Mouse (Mus musculus): ENCODE data around the gene Otp. TPM values are rescaled to one million over a fixed set of nuclear protein-coding genes. Genes with fewer than 3 reads are reported as not detected.
A peak's percentile ranks its signal among the peaks of the same experiment; 100 is the strongest.

Gene Otp
- polyA plus RNA-seq, 1 experiment: not detected

- peaks cover 3% of the 10 kb centered on the region; the same call in 1 of the 2 replicates for H3K4me1 ChIP-seq (ENCODE audit: control insufficient read depth, insufficient read depth, low read length)
- TF ChIP-seq POLR2A (IDR thresholded peaks at IDR 0.05; ENCODE audit: low read depth, low read length): no peak
- TF ChIP-seq CTCF (IDR thresholded peaks at IDR 0.05; ENCODE audit: borderline replicate concordance, insufficient read depth, low read length): no peak
- H3K4me3 ChIP-seq (ENCODE audit: insufficient read depth, low read length): no peak overlapping the region
- H3K27ac ChIP-seq (ENCODE audit: insufficient read depth, low read length): no peak overlapping the region
Observed at GRCm38 (mm10) chr13:94859256-94859655, 16.1 kb upstream of the Otp start.

- TF ChIP-seq CTCF (IDR thresholded peaks at IDR 0.05; ENCODE audit: borderline replicate concordance, insufficient read depth, low read length) (no peak), POLR2A (IDR thresholded peaks at IDR 0.05; ENCODE audit: low read depth, low read length) (no peak)
- H3K4me3 ChIP-seq (ENCODE audit: insufficient read depth, low read length): no peak overlapping the region
- H3K27ac ChIP-seq (ENCODE audit: insufficient read depth, low read length): no peak overlapping the region
- no peaks in the 10 kb centered on the region for H3K4me1 ChIP-seq (ENCODE audit: control insufficient read depth, insufficient read depth, low read length)
Observed at GRCm38 (mm10) chr13:94862491-94863230, 12.7 kb upstream of the Otp start.

- H3K27ac ChIP-seq (ENCODE audit: insufficient read depth, low read length): no peak overlapping the region
- no peak overlapping the region for H3K4me3 ChIP-seq (ENCODE audit: insufficient read depth, low read length)
- TF ChIP-seq POLR2A (IDR thresholded peaks at IDR 0.05; ENCODE audit: low read depth, low read length) (no peak), CTCF (IDR thresholded peaks at IDR 0.05; ENCODE audit: borderline replicate concordance, insufficient read depth, low read length) (no peak)
- H3K4me1 ChIP-seq (ENCODE audit: control insufficient read depth, insufficient read depth, low read length): no peaks in the 10 kb centered on the region
Observed at GRCm38 (mm10) chr13:94866906-94867305, 8.5 kb upstream of the Otp start.

GRCm38 (mm10) chr13:94867772-94868171, 7.6 kb upstream of the Otp start:
- no peaks in the 10 kb centered on the region for H3K4me1 ChIP-seq (ENCODE audit: control insufficient read depth, insufficient read depth, low read length)
- H3K4me3 ChIP-seq (ENCODE audit: insufficient read depth, low read length): no peak overlapping the region
- H3K27ac ChIP-seq (ENCODE audit: insufficient read depth, low read length): no peak overlapping the region
- TF ChIP-seq POLR2A (IDR thresholded peaks at IDR 0.05; ENCODE audit: low read depth, low read length) (no peak), CTCF (IDR thresholded peaks at IDR 0.05; ENCODE audit: borderline replicate concordance, insufficient read depth, low read length) (no peak)

- Histone ChIP-seq H3K27ac (ENCODE audit: insufficient read depth, low read length) (no peak overlapping the region), H3K4me3 (ENCODE audit: insufficient read depth, low read length) (0 out of 2 replicates have a peak overlapping the region, but pooled peaks have one; percentile 13), H3K4me1 (ENCODE audit: control insufficient read depth, insufficient read depth, low read length) (no peaks in the 10 kb centered on the region)
- TF ChIP-seq CTCF (IDR thresholded peaks at IDR 0.05; ENCODE audit: borderline replicate concordance, insufficient read depth, low read length): no peak
- no peak for TF ChIP-seq POLR2A (IDR thresholded peaks at IDR 0.05; ENCODE audit: low read depth, low read length)
Observed at GRCm38 (mm10) chr13:94868478-94868950, 6.9 kb upstream of the Otp start.

- Histone ChIP-seq H3K4me1 (ENCODE audit: control insufficient read depth, insufficient read depth, low read length) (no peaks in the 10 kb centered on the region), H3K27ac (ENCODE audit: insufficient read depth, low read length) (no peak overlapping the region), H3K4me3 (ENCODE audit: insufficient read depth, low read length) (no peak overlapping the region)
- TF ChIP-seq POLR2A (IDR thresholded peaks at IDR 0.05; ENCODE audit: low read depth, low read length): no peak
- TF ChIP-seq CTCF (IDR thresholded peaks at IDR 0.05; ENCODE audit: borderline replicate concordance, insufficient read depth, low read length): no peak
Observed at GRCm38 (mm10) chr13:94869541-94869940, 5.9 kb upstream of the Otp start.

- H3K4me3 ChIP-seq (ENCODE audit: insufficient read depth, low read length): no peak overlapping the region
- no peaks in the 10 kb centered on the region for H3K4me1 ChIP-seq (ENCODE audit: control insufficient read depth, insufficient read depth, low read length)
- H3K27ac ChIP-seq (ENCODE audit: insufficient read depth, low read length): no peak overlapping the region
- TF ChIP-seq POLR2A (IDR thresholded peaks at IDR 0.05; ENCODE audit: low read depth, low read length) (no peak), CTCF (IDR thresholded peaks at IDR 0.05; ENCODE audit: borderline replicate concordance, insufficient read depth, low read length) (no peak)
Observed at GRCm38 (mm10) chr13:94870071-94870460, 5.3 kb upstream of the Otp start.

- TF ChIP-seq CTCF (IDR thresholded peaks at IDR 0.05; ENCODE audit: borderline replicate concordance, insufficient read depth, low read length) (no peak), POLR2A (IDR thresholded peaks at IDR 0.05; ENCODE audit: low read depth, low read length) (no peak)
- Histone ChIP-seq H3K4me3 (ENCODE audit: insufficient read depth, low read length) (no peak overlapping the region), H3K4me1 (ENCODE audit: control insufficient read depth, insufficient read depth, low read length) (no peaks in the 10 kb centered on the region), H3K27ac (ENCODE audit: insufficient read depth, low read length) (no peak overlapping the region)
Observed at GRCm38 (mm10) chr13:94870461-94871186, 4.8 kb upstream of the Otp start.

GRCm38 (mm10) chr13:94871806-94872320, 3.5 kb upstream of the Otp start:
- Histone ChIP-seq H3K27ac (ENCODE audit: insufficient read depth, low read length) (no peak overlapping the region), H3K4me3 (ENCODE audit: insufficient read depth, low read length) (no peak overlapping the region), H3K4me1 (ENCODE audit: control insufficient read depth, insufficient read depth, low read length) (no peaks in the 10 kb centered on the region)
- TF ChIP-seq CTCF (IDR thresholded peaks at IDR 0.05; ENCODE audit: borderline replicate concordance, insufficient read depth, low read length) (no peak), POLR2A (IDR thresholded peaks at IDR 0.05; ENCODE audit: low read depth, low read length) (no peak)

- no peak for TF ChIP-seq POLR2A (IDR thresholded peaks at IDR 0.05; ENCODE audit: low read depth, low read length)
- TF ChIP-seq CTCF (IDR thresholded peaks at IDR 0.05; ENCODE audit: borderline replicate concordance, insufficient read depth, low read length): no peak
Observed at GRCm38 (mm10) chr13:94872439-94872838, 3.0 kb upstream of the Otp start.

More at GRCm38 (mm10) chr13:94872439-94872838, 3.0 kb upstream of the Otp start:
- Histone ChIP-seq H3K27ac (ENCODE audit: insufficient read depth, low read length) (no peak overlapping the region), H3K4me3 (ENCODE audit: insufficient read depth, low read length) (no peak overlapping the region), H3K4me1 (ENCODE audit: control insufficient read depth, insufficient read depth, low read length) (no peaks in the 10 kb centered on the region)
